Mouse (Mus musculus): Measurements from ENCODE around the gene Coro6. TPM values are rescaled to one million over a fixed set of nuclear protein-coding genes. Genes with fewer than 3 reads are reported as not detected.

Gene Coro6
- polyA plus RNA-seq, 1 experiment from 2014 or later = 55.5 TPM

DNA sequence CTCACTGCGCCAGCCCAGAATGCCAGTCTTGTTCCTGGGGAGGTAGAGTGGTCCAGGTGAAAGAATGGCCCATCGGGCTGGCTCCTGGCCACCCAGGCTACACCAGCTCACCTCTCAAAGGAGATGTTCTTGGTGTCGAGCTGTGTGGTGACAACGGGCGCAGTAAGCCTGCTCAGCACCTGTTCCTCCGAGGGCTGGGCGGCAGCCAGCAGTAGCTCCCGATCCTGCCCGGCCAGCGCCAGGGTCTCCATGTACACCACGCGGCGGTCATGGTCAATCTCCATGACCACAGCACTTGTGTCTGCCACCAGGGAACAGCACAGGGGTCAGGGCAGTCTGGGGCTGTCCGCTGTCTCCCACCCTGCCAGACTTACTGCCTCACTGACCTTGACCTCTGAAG is 14.0 kb downstream of the Coro6 start:
- no peaks in the 10 kb centered on the region for H3K9me3 ChIP-seq (ENCODE audit: control insufficient read depth, low read length)
- no peak overlapping the region for H3K4me2 ChIP-seq (ENCODE audit: low read length)
- WGBS = 86% methylated on average over 14 of the region's 14 CpGs
- no peaks in the 10 kb centered on the region for H3K4me1 ChIP-seq (ENCODE audit: control insufficient read depth in 2 of 2, insufficient read depth in 2 of 2, low read length in 2 of 2)
- no peak overlapping the region for H3K27ac ChIP-seq (replicated peaks in 1 of 2; ENCODE audit: control insufficient read depth in 1 of 2, insufficient read depth in 1 of 2, low read depth in 2 of 2, low read length in 2 of 2)
- ATAC-seq (ENCODE audit: insufficient number of reproducible peaks, insufficient read depth, low FRiP score, low read depth) = no peak
- H3K4me3 ChIP-seq (ENCODE audit: control insufficient read depth in 1 of 2, insufficient read depth in 1 of 2, low read depth in 1 of 2, low read length in 2 of 2) = no peak overlapping the region
- no peaks in the 10 kb centered on the region for H3K27me3 ChIP-seq (ENCODE audit: control insufficient read depth, insufficient read depth, low read length)
- H3K9ac ChIP-seq (ENCODE audit: low read length) = no peak overlapping the region
- H3K36me3 ChIP-seq (ENCODE audit: control insufficient read depth, insufficient read depth, low read length) = peaks cover 21% of the 10 kb centered on the region; the same call in 1 of the 2 replicates

- no peak overlapping the region for H3K9ac ChIP-seq (ENCODE audit: low read length)
- H3K27me3 ChIP-seq (ENCODE audit: control insufficient read depth, insufficient read depth, low read length) = no peaks in the 10 kb centered on the region
- no peaks in the 10 kb centered on the region for H3K4me1 ChIP-seq (ENCODE audit: control insufficient read depth in 2 of 2, insufficient read depth in 2 of 2, low read length in 2 of 2)
- no peak for ATAC-seq (ENCODE audit: insufficient number of reproducible peaks, insufficient read depth, low FRiP score, low read depth)
- no peaks in the 10 kb centered on the region for H3K9me3 ChIP-seq (ENCODE audit: control insufficient read depth, low read length)
- H3K4me2 ChIP-seq (ENCODE audit: low read length) = no peak overlapping the region
- H3K36me3 ChIP-seq (ENCODE audit: control insufficient read depth, insufficient read depth, low read length) = peaks cover 15% of the 10 kb centered on the region; the same call in 1 of the 2 replicates
- no peak overlapping the region for H3K4me3 ChIP-seq (ENCODE audit: control insufficient read depth in 1 of 2, insufficient read depth in 1 of 2, low read depth in 1 of 2, low read length in 2 of 2)
- WGBS = 87% methylated on average over 6 of the region's 6 CpGs
- no peak overlapping the region for H3K27ac ChIP-seq (replicated peaks in 1 of 2; ENCODE audit: control insufficient read depth in 1 of 2, insufficient read depth in 1 of 2, low read depth in 2 of 2, low read length in 2 of 2)
Measured at GRCm38 (mm10) chr11:77476895-77477294, 14.7 kb downstream of the Coro6 start.

DNA sequence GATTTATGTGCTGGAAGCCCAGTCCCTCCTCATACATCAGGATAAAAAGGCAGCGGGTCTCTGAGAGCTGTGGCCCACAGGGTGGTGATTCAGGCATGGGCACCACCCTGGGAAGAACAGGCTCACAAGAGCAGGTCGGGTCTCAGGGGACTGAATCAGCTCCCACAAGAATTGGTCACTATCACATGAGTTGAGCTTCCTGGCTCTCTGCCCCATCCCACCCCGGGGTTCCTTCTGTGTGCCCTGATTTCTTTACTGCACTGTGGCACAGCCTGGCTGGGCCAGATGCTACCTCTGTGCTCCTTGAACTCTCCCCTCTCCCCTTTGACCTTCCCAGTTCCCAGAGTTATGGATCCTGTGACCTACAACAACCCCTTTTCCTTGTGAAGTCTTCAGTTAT is 20.8 kb downstream of the Coro6 start:
- H3K4me3 ChIP-seq (ENCODE audit: control insufficient read depth in 1 of 2, insufficient read depth in 1 of 2, low read depth in 1 of 2, low read length in 2 of 2) = no peak overlapping the region
- no peak overlapping the region for H3K4me2 ChIP-seq (ENCODE audit: low read length)
- H3K36me3 ChIP-seq (ENCODE audit: control insufficient read depth, insufficient read depth, low read length) = no peaks in the 10 kb centered on the region
- no peaks in the 10 kb centered on the region for H3K9me3 ChIP-seq (ENCODE audit: control insufficient read depth, low read length)
- WGBS = 50% methylated on average over 3 of the region's 3 CpGs
- peaks cover 6 to 14% of the 10 kb centered on the region in 2 experiments for H3K4me1 ChIP-seq (ENCODE audit: control insufficient read depth in 2 of 2, insufficient read depth in 2 of 2, low read length in 2 of 2)
- no peak overlapping the region for H3K27ac ChIP-seq (replicated peaks in 1 of 2; ENCODE audit: control insufficient read depth in 1 of 2, insufficient read depth in 1 of 2, low read depth in 2 of 2, low read length in 2 of 2)
- no peaks in the 10 kb centered on the region for H3K27me3 ChIP-seq (ENCODE audit: control insufficient read depth, insufficient read depth, low read length)
- no peak overlapping the region for H3K9ac ChIP-seq (ENCODE audit: low read length)
- no peak for ATAC-seq (ENCODE audit: insufficient number of reproducible peaks, insufficient read depth, low FRiP score, low read depth)

GRCm38 (mm10) chr11:77483510-77484255 is 21.5 kb downstream of the Coro6 start:
- Histone ChIP-seq H3K4me2 (ENCODE audit: low read length) (no peak overlapping the region), H3K4me3 (ENCODE audit: control insufficient read depth in 1 of 2, insufficient read depth in 1 of 2, low read depth in 1 of 2, low read length in 2 of 2) (no peak overlapping the region)

DNA sequence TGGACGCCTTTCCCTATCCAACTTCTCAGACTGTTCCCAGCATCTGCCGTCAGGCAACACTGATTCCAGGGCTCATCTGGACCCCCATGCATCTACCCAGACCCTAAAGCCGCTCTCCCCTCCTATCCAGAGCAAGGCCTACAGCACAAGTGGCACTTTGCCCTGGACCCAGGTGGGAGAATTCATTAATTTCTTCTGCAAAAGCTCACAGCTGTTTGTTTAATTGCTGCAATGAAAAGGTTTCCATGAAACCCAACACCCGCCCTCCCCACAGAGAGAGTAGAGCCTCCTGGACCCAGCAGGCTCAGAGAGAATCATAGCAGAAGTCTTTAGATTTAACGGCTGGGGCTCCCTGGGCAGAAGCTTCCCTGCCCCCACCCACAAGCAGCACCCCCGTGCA is 23.0 kb downstream of the Coro6 start:
- H3K9ac ChIP-seq (ENCODE audit: low read length) = no peak overlapping the region
- no peaks in the 10 kb centered on the region for H3K36me3 ChIP-seq (ENCODE audit: control insufficient read depth, insufficient read depth, low read length)
- 72% methylated on average over 6 of the region's 6 CpGs for WGBS
- no peak overlapping the region for H3K27ac ChIP-seq (replicated peaks in 1 of 2; ENCODE audit: control insufficient read depth in 1 of 2, insufficient read depth in 1 of 2, low read depth in 2 of 2, low read length in 2 of 2)
- no peaks in the 10 kb centered on the region for H3K27me3 ChIP-seq (ENCODE audit: control insufficient read depth, insufficient read depth, low read length)
- no peak overlapping the region for H3K4me3 ChIP-seq (ENCODE audit: control insufficient read depth in 1 of 2, insufficient read depth in 1 of 2, low read depth in 1 of 2, low read length in 2 of 2)
- no peaks in the 10 kb centered on the region for H3K9me3 ChIP-seq (ENCODE audit: control insufficient read depth, low read length)
- no peak for ATAC-seq (ENCODE audit: insufficient number of reproducible peaks, insufficient read depth, low FRiP score, low read depth)
- H3K4me2 ChIP-seq (ENCODE audit: low read length) = no peak overlapping the region
- peaks cover 19 to 24% of the 10 kb centered on the region in 2 experiments for H3K4me1 ChIP-seq (ENCODE audit: control insufficient read depth in 2 of 2, insufficient read depth in 2 of 2, low read length in 2 of 2)

More at GRCm38 (mm10) chr11:77483510-77484255, 21.5 kb downstream of the Coro6 start:
- H3K36me3 ChIP-seq (ENCODE audit: control insufficient read depth, insufficient read depth, low read length) = no peaks in the 10 kb centered on the region
- no peaks in the 10 kb centered on the region for H3K27me3 ChIP-seq (ENCODE audit: control insufficient read depth, insufficient read depth, low read length)
- no peak for ATAC-seq (ENCODE audit: insufficient number of reproducible peaks, insufficient read depth, low FRiP score, low read depth)
- no peaks in the 10 kb centered on the region for H3K9me3 ChIP-seq (ENCODE audit: control insufficient read depth, low read length)
- 34% methylated on average over 11 of the region's 11 CpGs for WGBS
- peaks cover 12 to 16% of the 10 kb centered on the region in 2 experiments for H3K4me1 ChIP-seq (ENCODE audit: control insufficient read depth in 2 of 2, insufficient read depth in 2 of 2, low read length in 2 of 2)
- no peak overlapping the region for H3K27ac ChIP-seq (replicated peaks in 1 of 2; ENCODE audit: control insufficient read depth in 1 of 2, insufficient read depth in 1 of 2, low read depth in 2 of 2, low read length in 2 of 2)
- H3K9ac ChIP-seq (ENCODE audit: low read length) = no peak overlapping the region

DNA sequence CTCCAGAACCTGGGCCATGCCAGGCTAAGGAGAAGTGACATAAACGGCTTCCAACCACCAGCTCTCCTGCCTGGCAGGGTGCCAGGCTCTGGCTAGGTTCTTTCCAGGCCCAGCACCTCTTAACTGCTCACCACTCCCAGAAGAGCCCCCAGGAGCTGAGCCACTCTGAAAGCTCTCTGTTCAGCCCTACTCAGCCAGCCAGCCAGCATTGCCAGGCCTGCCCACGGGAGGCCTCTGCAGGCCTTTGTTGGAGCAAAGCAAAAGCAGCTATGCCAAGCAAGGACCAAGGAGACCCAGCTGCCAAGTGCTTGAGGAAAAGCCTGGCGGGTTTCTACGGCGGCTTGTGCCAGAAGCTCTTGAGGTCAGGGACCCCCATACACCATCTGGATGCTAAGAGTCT is 24.6 kb downstream of the Coro6 start:
- 63% methylated on average over 5 of the region's 5 CpGs for WGBS
- Histone ChIP-seq H3K9me3 (ENCODE audit: control insufficient read depth, low read length) (no peaks in the 10 kb centered on the region), H3K4me3 (ENCODE audit: control insufficient read depth in 1 of 2, insufficient read depth in 1 of 2, low read depth in 1 of 2, low read length in 2 of 2) (no peak overlapping the region), H3K27me3 (ENCODE audit: control insufficient read depth, insufficient read depth, low read length) (no peaks in the 10 kb centered on the region), H3K36me3 (ENCODE audit: control insufficient read depth, insufficient read depth, low read length) (no peaks in the 10 kb centered on the region), H3K4me2 (ENCODE audit: low read length) (no peak overlapping the region), H3K27ac (replicated peaks in 1 of 2; ENCODE audit: control insufficient read depth in 1 of 2, insufficient read depth in 1 of 2, low read depth in 2 of 2, low read length in 2 of 2) (no peak overlapping the region), H3K4me1 (ENCODE audit: control insufficient read depth in 2 of 2, insufficient read depth in 2 of 2, low read length in 2 of 2) (peaks cover 26 to 36% of the 10 kb centered on the region in 2 experiments), H3K9ac (ENCODE audit: low read length) (no peak overlapping the region)
- ATAC-seq (ENCODE audit: insufficient number of reproducible peaks, insufficient read depth, low FRiP score, low read depth) = no peak

DNA sequence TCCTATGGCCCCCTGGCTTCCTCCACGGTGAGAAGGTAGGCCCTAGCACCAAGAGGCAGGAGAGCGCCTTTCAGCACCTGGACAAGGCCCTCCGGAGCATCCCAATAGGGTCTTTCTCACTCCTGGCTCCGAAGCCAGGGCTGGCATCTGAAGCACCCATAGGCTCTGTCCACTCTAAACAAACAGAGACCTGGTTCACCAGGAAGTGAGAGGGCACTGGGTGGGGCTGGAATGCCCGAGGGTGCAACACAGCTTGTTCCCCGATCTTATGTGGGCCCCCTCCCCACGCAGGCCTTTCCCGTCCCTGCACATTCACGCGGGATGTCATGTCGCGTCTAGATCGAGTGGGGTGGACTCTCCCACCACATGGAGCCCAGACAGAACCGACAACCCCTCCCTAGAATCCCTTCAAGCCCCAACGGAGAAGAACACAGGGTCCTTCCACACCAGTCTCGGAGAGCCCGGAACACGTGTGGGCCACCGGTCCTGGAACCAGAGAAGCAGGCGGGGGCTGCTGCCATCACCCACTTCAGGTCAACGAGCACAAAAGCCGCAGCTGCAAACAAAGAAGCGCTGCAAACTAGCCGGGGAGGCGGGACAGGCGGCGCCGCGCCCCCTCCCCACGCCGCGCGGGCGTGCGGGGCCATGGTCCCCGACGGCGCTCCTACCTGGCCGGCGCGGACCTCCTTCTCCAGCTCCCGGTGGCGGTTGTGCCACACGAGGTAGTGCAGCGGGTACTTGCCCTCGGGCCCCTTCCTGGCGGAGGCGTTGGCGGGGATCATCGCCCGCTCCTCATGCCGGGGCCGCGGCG is 26.8 kb downstream of the Coro6 start:
- Histone ChIP-seq H3K4me2 (ENCODE audit: low read length) (peak overlapping the region; percentile 99), H3K4me1 (ENCODE audit: control insufficient read depth in 2 of 2, insufficient read depth in 2 of 2, low read length in 2 of 2) (peaks cover 29 to 39% of the 10 kb centered on the region in 2 experiments), H3K36me3 (ENCODE audit: control insufficient read depth, insufficient read depth, low read length) (no peaks in the 10 kb centered on the region), H3K27me3 (ENCODE audit: control insufficient read depth, insufficient read depth, low read length) (no peaks in the 10 kb centered on the region), H3K9me3 (ENCODE audit: control insufficient read depth, low read length) (no peaks in the 10 kb centered on the region), H3K9ac (ENCODE audit: low read length) (peak overlapping the region; percentile 86), H3K4me3 (ENCODE audit: control insufficient read depth in 1 of 2, insufficient read depth in 1 of 2, low read depth in 1 of 2, low read length in 2 of 2) (peak overlapping the region; percentile 85 to 87), H3K27ac (replicated peaks in 1 of 2; ENCODE audit: control insufficient read depth in 1 of 2, insufficient read depth in 1 of 2, low read depth in 2 of 2, low read length in 2 of 2) (no peak overlapping the region; a peak in 1 of 4 replicates)
- no peak for ATAC-seq (ENCODE audit: insufficient number of reproducible peaks, insufficient read depth, low FRiP score, low read depth)
- WGBS = 3% methylated on average over 55 of the region's 55 CpGs

All from heart, embryonic 14.5 days (tissue).